Mouse (Mus musculus): ENCODE results near the gene Cnnm2. TPM values are rescaled to one million over a fixed set of nuclear protein-coding genes. Genes with fewer than 3 reads are reported as not detected.
A peak's percentile ranks its signal among the peaks of the same experiment; 100 is the strongest.

Cnnm2 gene
- polyA plus RNA-seq, 1 experiment from 2014 or later, result 1.3 TPM

DNA sequence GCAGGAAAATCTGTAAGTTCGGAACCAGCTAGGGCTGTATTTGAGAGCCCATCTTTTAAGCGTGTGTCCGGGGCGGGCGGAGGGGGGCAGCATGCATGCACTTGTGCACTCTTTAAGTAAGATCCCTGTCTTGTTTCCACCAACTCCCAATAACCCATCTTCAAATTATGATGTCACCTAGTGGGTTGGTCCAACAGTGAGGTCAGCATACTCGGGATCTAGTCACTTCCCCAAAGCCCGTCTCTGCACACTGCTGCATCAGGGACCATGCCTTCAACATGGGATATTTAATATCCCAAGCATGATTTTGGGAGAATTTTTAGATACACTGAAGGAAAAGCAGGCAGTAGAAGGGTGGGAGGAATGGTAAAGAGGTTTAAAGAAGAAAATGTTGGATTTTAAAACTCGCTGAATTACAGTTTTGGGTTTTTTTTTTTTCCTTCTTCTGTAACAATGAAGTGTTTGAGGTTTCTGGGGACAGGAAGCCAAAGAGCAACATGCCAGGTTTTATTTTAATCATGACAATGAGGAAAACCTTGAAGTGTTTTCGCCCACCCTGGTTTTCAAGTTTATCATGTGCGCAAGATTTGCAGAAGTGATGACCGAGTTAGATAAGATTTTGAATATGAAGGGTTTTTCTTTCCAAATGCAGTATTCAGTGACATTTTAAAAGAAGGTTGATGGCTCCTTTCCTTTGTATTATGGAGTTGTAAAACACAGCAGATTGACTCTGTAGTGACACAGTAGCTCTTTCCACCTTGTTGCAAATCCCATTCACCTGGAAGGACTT lies 76.1 kb downstream of the Cnnm2 start:
- 93% methylated on average over 11 of the region's 11 CpGs for WGBS
- no peaks in the 10 kb centered on the region for H3K36me3 ChIP-seq (replicated peaks)
- H3K4me1 ChIP-seq, result peaks cover 22% of the 10 kb centered on the region
- H3K27ac ChIP-seq, result no peak overlapping the region
- no peak overlapping the region for H3K4me3 ChIP-seq
- H3K27me3 ChIP-seq (ENCODE audit: poor library complexity, severe bottlenecking), result no peaks in the 10 kb centered on the region
- no peaks in the 10 kb centered on the region for H3K9me3 ChIP-seq
- no peak for DNase-seq (ENCODE audit: extremely low spot score, low spot score)

DNA sequence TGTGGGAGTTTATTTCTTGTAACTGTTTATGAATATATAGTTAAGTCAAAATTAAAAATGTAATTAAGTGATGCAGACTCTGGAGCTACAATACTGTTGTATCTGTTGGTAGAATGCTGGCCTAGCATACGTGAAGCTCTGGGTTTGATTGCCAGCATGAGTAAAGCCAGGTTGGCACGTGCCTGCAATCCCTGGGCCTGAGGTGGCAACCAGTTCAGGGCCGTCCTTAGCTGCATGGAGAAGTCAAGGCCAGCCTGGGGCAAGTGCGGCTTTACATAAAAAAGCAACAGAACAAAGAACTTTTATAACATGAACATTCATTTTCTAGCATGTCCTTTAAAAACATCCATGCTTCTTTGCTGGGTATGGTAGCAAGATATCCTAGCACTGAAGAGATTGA lies 79.6 kb downstream of the Cnnm2 start:
- no peak overlapping the region for H3K27ac ChIP-seq
- H3K36me3 ChIP-seq (replicated peaks), result no peaks in the 10 kb centered on the region
- 88% methylated on average over 4 of the region's 4 CpGs for whole genome bisulfite sequencing
- H3K4me3 ChIP-seq, result no peak overlapping the region
- no peaks in the 10 kb centered on the region for H3K27me3 ChIP-seq (ENCODE audit: poor library complexity, severe bottlenecking)
- DNase-seq (ENCODE audit: extremely low spot score, low spot score), result no peak
- peaks cover 9% of the 10 kb centered on the region for H3K4me1 ChIP-seq
- H3K9me3 ChIP-seq, result no peaks in the 10 kb centered on the region

GRCm38 (mm10) chr19:46843030-46843429 lies 81.6 kb downstream of the Cnnm2 start:
- 100% methylated on average over 2 of the region's 2 CpGs for WGBS
- Histone ChIP-seq H3K4me3 (no peak overlapping the region), H3K36me3 (replicated peaks) (no peaks in the 10 kb centered on the region)

GRCm38 (mm10) chr19:46846056-46846455 lies 84.7 kb downstream of the Cnnm2 start:
- H3K27ac ChIP-seq, result no peak overlapping the region
- no peaks in the 10 kb centered on the region for H3K9me3 ChIP-seq
- H3K4me3 ChIP-seq, result no peak overlapping the region
- 86% methylated on average over 7 of the region's 7 CpGs for WGBS
- H3K27me3 ChIP-seq (ENCODE audit: poor library complexity, severe bottlenecking), result no peaks in the 10 kb centered on the region
- peaks cover 9% of the 10 kb centered on the region for H3K4me1 ChIP-seq
- no peak for DNase-seq (ENCODE audit: extremely low spot score, low spot score)
- no peaks in the 10 kb centered on the region for H3K36me3 ChIP-seq (replicated peaks)

More at GRCm38 (mm10) chr19:46843030-46843429, 81.6 kb downstream of the Cnnm2 start:
- Histone ChIP-seq H3K4me1 (peaks cover 4% of the 10 kb centered on the region; the same call in 1 of the 2 replicates), H3K9me3 (no peaks in the 10 kb centered on the region), H3K27me3 (ENCODE audit: poor library complexity, severe bottlenecking) (no peaks in the 10 kb centered on the region), H3K27ac (no peak overlapping the region)
- no peak for DNase-seq (ENCODE audit: extremely low spot score, low spot score)

GRCm38 (mm10) chr19:46846459-46846858 lies 85.1 kb downstream of the Cnnm2 start:
- H3K4me3 ChIP-seq, result no peak overlapping the region
- H3K27me3 ChIP-seq (ENCODE audit: poor library complexity, severe bottlenecking), result no peaks in the 10 kb centered on the region
- H3K27ac ChIP-seq, result no peak overlapping the region
- no peak for DNase-seq (ENCODE audit: extremely low spot score, low spot score)
- 89% methylated on average over 5 of the region's 5 CpGs for WGBS
- H3K4me1 ChIP-seq, result peaks cover 9% of the 10 kb centered on the region
- no peaks in the 10 kb centered on the region for H3K9me3 ChIP-seq
- no peaks in the 10 kb centered on the region for H3K36me3 ChIP-seq (replicated peaks)

DNA sequence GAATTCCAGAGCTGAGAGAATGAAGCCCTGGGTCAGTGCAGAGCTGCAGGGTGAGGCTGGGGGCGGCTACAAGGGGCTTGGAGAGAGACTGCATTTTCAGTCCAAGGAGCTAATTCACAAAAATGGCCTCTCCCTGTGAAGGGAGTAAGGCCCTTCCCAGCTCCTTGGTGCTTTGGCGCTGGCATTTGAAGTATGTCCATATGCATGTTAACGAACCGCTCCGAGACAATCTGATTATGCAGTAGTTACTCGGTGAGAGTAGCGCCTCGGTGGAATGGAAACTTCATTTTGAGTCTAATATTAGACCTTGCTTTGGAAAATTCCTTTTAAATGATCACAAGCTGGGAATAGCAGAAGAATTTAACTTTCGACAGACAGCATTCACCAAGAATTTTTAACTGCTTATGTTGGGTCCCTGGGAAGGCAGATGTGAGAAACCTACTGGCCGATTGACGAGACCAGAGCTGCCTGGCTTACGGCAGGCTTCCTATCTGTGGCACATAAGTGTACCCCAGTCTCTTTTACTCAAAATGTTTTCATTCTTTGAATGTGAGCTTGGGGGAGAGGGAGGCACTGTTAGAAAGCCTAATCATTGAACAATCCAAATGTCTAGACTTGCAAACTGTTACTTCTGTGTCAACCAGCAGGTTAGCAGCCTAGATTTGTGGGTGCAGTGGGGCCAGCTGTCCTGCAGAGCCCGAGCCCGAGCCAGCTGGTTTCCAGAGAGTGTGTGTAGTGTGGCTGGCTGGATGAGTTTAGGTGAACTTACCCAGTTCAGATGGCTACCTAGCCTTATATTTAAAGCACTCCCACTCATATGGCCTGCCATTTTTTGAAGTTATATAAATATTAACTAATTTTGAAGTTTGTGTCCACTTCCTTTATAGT lies 87.2 kb downstream of the Cnnm2 start:
- 75% methylated on average over 14 of the region's 14 CpGs for WGBS
- peaks cover 9% of the 10 kb centered on the region for H3K4me1 ChIP-seq
- H3K36me3 ChIP-seq (replicated peaks), result no peaks in the 10 kb centered on the region
- DNase-seq (ENCODE audit: extremely low spot score, low spot score), result no peak
- peak overlapping the region; percentile 72 for H3K27ac ChIP-seq
- H3K9me3 ChIP-seq, result no peaks in the 10 kb centered on the region
- H3K27me3 ChIP-seq (ENCODE audit: poor library complexity, severe bottlenecking), result no peaks in the 10 kb centered on the region
- no peak overlapping the region for H3K4me3 ChIP-seq

DNA sequence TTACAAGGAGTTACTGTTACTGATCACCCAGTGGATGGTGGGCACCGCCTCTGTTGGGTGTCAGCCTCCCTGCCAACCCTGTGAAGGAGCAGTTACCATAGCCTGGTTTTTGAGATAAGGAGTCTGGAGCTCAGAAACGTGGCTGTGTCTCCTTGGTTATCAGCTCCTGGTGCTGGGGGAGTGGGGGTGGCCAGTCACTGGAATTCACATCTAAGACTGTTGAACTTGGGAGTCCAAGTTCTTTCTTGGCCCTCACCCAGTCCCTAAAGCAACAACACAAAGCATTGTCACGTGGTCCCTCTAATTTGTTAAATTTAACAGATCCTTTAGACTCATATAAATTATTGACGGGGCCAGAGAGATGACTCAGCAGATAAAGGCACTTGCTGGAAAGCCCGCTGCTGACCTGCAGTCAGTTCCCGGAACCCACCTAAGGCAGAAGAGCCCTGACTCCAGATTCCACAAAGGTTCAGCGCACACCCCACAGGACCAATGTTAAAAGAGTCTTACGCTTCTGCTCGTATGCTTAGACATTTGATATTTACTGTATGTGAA lies 88.1 kb downstream of the Cnnm2 start:
- Histone ChIP-seq H3K4me1 (peaks cover 16% of the 10 kb centered on the region), H3K27ac (peak overlapping the region; percentile 56; the same call in 1 of the 2 replicates), H3K9me3 (no peaks in the 10 kb centered on the region), H3K36me3 (replicated peaks) (no peaks in the 10 kb centered on the region), H3K4me3 (no peak overlapping the region), H3K27me3 (ENCODE audit: poor library complexity, severe bottlenecking) (no peaks in the 10 kb centered on the region)
- WGBS, result 87% methylated on average over 9 of the region's 9 CpGs
- DNase-seq (ENCODE audit: extremely low spot score, low spot score), result no peak

- Histone ChIP-seq H3K9me3 (no peaks in the 10 kb centered on the region), H3K27ac (peak overlapping the region; percentile 4; the same call in 1 of the 2 replicates), H3K36me3 (replicated peaks) (no peaks in the 10 kb centered on the region), H3K4me1 (peaks cover 29% of the 10 kb centered on the region), H3K4me3 (no peak overlapping the region), H3K27me3 (ENCODE audit: poor library complexity, severe bottlenecking) (no peaks in the 10 kb centered on the region)
- WGBS, result 64% methylated on average over 6 of the region's 6 CpGs
- DNase-seq (ENCODE audit: extremely low spot score, low spot score), result no peak
These were observed 94.8 kb downstream of the Cnnm2 start for GRCm38 (mm10) chr19:46856232-46856631.

DNA sequence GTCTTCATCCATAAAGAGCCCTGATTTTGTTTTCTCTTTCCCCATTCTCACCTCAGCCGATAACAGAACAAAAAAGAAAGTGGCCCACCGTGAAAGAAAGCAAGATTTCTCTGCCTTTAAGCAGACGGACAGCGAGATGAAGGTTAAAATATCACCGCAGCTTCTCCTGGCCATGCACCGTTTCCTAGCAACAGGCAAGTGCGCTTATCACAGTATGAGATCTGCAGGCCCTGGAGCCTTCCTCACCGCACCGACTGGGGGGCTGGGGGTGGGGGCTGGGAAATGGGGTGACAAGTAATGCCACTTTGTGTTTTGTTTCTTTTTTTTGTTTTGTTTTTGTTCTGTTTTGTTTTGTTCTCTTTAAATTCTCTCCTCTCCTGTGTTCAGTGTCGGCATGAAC lies 95.4 kb downstream of the Cnnm2 start:
- no peak for DNase-seq (ENCODE audit: extremely low spot score, low spot score)
- 36% methylated on average over 10 of the region's 10 CpGs for WGBS
- no peaks in the 10 kb centered on the region for H3K27me3 ChIP-seq (ENCODE audit: poor library complexity, severe bottlenecking)
- H3K9me3 ChIP-seq, result no peaks in the 10 kb centered on the region
- no peak overlapping the region for H3K4me3 ChIP-seq
- no peaks in the 10 kb centered on the region for H3K36me3 ChIP-seq (replicated peaks)
- peak overlapping the region; percentile 4; the same call in 1 of the 2 replicates for H3K27ac ChIP-seq
- peaks cover 29% of the 10 kb centered on the region for H3K4me1 ChIP-seq

GRCm38 (mm10) chr19:46857277-46857989 lies 96.0 kb downstream of the Cnnm2 start:
- no peaks in the 10 kb centered on the region for H3K9me3 ChIP-seq
- H3K4me1 ChIP-seq, result peaks cover 29% of the 10 kb centered on the region
- H3K27ac ChIP-seq, result no peak overlapping the region
- DNase-seq (ENCODE audit: extremely low spot score, low spot score), result no peak
- 70% methylated on average over 9 of the region's 9 CpGs for whole genome bisulfite sequencing
- no peak overlapping the region for H3K4me3 ChIP-seq
- H3K36me3 ChIP-seq (replicated peaks), result no peaks in the 10 kb centered on the region
- no peaks in the 10 kb centered on the region for H3K27me3 ChIP-seq (ENCODE audit: poor library complexity, severe bottlenecking)

DNA sequence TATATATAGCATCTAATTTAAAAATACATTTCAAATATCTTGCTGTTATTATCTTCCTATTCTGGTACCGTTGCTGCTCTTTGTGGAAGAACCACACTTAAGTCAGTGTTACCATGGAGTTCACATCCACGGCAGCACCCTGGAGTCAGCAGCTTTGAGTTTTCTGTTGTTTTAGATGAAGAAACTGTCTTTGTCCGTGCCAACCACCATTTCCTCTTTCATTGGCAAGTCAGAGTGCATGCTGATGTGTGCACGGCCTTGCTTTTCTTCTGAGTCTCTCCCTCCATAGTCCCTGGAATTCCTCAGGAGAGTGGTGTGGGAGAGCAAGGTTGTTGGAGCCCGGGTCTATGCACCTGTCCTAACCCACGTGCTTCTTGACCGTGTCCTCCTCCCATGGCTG lies 96.8 kb downstream of the Cnnm2 start:
- Histone ChIP-seq H3K4me1 (peaks cover 29% of the 10 kb centered on the region), H3K9me3 (no peaks in the 10 kb centered on the region), H3K4me3 (no peak overlapping the region), H3K27me3 (ENCODE audit: poor library complexity, severe bottlenecking) (no peaks in the 10 kb centered on the region), H3K27ac (no peak overlapping the region), H3K36me3 (replicated peaks) (no peaks in the 10 kb centered on the region)
- 89% methylated on average over 7 of the region's 7 CpGs for WGBS
- no peak for DNase-seq (ENCODE audit: extremely low spot score, low spot score)

GRCm38 (mm10) chr19:46862556-46862955 lies 101.2 kb downstream of the Cnnm2 start:
- 81% methylated on average over 3 of the region's 3 CpGs for WGBS
- DNase-seq (ENCODE audit: extremely low spot score, low spot score), result no peak
- no peaks in the 10 kb centered on the region for H3K9me3 ChIP-seq

More at GRCm38 (mm10) chr19:46862556-46862955, 101.2 kb downstream of the Cnnm2 start:
- Histone ChIP-seq H3K27ac (no peak overlapping the region), H3K4me1 (peaks cover 6% of the 10 kb centered on the region), H3K36me3 (replicated peaks) (no peaks in the 10 kb centered on the region), H3K27me3 (ENCODE audit: poor library complexity, severe bottlenecking) (no peaks in the 10 kb centered on the region), H3K4me3 (no peak overlapping the region)
